ENCODE assay signal across 25 mouse cellular contexts in genomic region chr2:58707676-58708075, GRCm38 (mm10).
"Had no signal": no experiment of that assay in that cellular context is flagged by ENCODE, and none has a peak within 500 bp of the region (broad histone marks: within the 10 kb centered on the region; RNA-seq: fewer than 3 reads in every experiment).

No protein-coding gene starts in this region.

- H3K9me3 ChIP-seq: limb, embryonic 13.5 days; liver, embryonic 12.5 days; liver, embryonic 15.5 days; lung, embryonic 15.5 days; midbrain, embryonic 10.5 days; midbrain, embryonic 13.5 days; neural tube, embryonic 13.5 days; stomach, embryonic 15.5 days had no signal

- H3K36me3 ChIP-seq: limb, embryonic 13.5 days; liver, embryonic 12.5 days; liver, embryonic 15.5 days; lung, embryonic 15.5 days; midbrain, embryonic 10.5 days; midbrain, embryonic 13.5 days; neural tube, embryonic 13.5 days; stomach, embryonic 15.5 days had no signal

- H3K4me2 ChIP-seq: limb, embryonic 13.5 days; liver, embryonic 12.5 days; liver, embryonic 15.5 days; lung, embryonic 15.5 days; midbrain, embryonic 13.5 days; neural tube, embryonic 13.5 days; stomach, embryonic 15.5 days had no signal

- DNase-seq: kidney, postnatal 25 days; layer of hippocampus, adult 9-11 months; layer of hippocampus, postnatal 36 days; liver; lung, adult 18-20 months; lung, postnatal 10 days; lung, postnatal 36 days; retina, postnatal 1 day; right cerebral cortex, postnatal 25 days; spleen, adult 18-20 months; thymus, postnatal 25 days had no signal

- H3K27ac ChIP-seq: kidney, postnatal 0 days; layer of hippocampus, adult 2 months; left cerebral cortex, adult 2 months; limb, embryonic 13.5 days; liver, embryonic 12.5 days; liver, embryonic 15.5 days; lung, embryonic 15.5 days; midbrain, embryonic 10.5 days; midbrain, embryonic 13.5 days; neural tube, embryonic 13.5 days; stomach, embryonic 15.5 days had no signal

- H3K9ac ChIP-seq: limb, embryonic 13.5 days; liver, embryonic 12.5 days; liver, embryonic 15.5 days; lung, embryonic 15.5 days; midbrain, embryonic 13.5 days; neural tube, embryonic 13.5 days; stomach, embryonic 15.5 days had no signal

- H3K27me3 ChIP-seq: limb, embryonic 13.5 days; liver, embryonic 12.5 days; liver, embryonic 15.5 days; lung, embryonic 15.5 days; megakaryocyte, embryonic 14.5 days; midbrain, embryonic 13.5 days; neural tube, embryonic 13.5 days; stomach, embryonic 15.5 days had no signal

- H3K4me3 ChIP-seq: layer of hippocampus, adult 2 months; left cerebral cortex, adult 2 months; limb, embryonic 13.5 days; liver, embryonic 12.5 days; liver, embryonic 15.5 days; lung, embryonic 15.5 days; megakaryocyte, embryonic 14.5 days; midbrain, embryonic 10.5 days; midbrain, embryonic 13.5 days; myocyte; neural tube, embryonic 13.5 days; stomach, embryonic 15.5 days had no signal

- ATAC-seq: liver, embryonic 12.5 days; midbrain, embryonic 13.5 days; midbrain, embryonic 16.5 days had no signal

- H3K4me1 ChIP-seq: liver, embryonic 12.5 days; liver, embryonic 15.5 days; megakaryocyte, embryonic 14.5 days; midbrain, embryonic 13.5 days; neural tube, embryonic 13.5 days had no signal
